Mouse (Mus musculus): ENCODE results near the gene Fdx1l.

The Fdx1l gene

DNA sequence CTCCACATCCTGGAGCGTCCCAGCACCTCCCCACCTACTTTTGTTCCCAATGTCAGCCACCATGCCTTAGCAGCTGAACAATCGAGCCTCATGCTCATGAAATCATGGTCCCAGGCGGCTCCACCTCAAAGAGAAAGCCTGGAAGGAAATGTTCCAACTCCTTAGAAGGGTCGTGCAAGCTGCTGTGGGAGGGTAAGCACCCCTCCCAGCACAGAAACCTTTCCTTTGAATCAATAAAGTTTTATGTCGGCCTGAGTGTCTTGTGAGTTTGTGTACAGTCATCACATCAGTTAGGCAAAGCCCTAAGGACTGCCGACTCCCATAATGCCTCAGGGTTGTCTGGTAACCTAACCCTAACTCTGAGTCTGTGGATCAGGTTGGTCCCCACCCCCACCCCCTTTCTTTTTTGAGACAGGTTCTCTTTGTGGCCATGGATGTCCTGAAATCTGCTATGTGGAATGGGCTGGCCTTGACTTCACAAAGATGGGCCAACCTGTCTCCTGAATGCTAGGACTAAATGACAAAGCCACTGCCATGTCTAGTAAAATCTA is 44.8 kb downstream of the Fdx1l start:
- 81% methylated on average over 6 of the region's 6 CpGs for WGBS

DNA sequence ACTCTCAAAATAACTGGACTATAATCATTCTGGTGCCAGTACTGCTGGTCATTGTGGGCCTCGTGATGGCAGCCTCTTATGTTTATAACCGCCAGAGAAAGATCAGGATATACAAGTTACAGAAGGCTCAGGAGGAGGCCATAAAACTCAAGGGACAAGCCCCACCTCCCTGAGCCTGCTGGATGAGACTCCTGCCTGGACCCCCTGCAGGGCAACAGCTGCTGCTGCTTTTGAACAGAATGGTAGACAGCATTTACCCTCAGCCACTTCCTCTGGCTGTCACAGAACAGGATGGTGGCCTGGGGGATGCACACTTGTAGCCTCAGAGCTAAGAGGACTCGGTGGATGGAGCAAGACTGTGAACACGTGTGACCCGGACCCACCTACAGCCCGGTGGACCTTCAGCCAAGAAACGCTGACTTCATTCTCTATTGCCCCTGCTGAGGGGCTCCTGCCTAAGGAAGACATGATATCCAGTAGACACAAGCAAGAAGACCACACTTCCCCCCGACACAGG is 45.6 kb downstream of the Fdx1l start:
- WGBS = 66% methylated on average over 8 of the region's 8 CpGs

DNA sequence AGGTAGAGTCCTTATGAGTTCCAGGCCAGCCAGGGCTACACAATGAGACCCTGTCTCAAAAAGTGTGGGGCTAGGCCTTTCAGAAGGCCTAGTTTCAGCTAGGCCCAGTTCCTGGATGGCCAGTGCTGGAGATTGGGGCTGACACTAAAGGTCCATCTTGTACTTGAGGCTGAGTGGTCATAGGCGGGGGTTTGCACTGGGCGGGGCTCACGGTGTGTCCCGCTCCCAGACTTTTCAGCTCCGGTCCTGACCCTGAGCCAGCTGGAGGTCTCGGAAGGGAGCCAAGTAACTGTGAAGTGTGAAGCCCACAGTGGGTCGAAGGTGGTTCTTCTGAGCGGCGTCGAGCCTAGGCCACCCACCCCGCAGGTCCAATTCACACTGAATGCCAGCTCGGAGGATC is 46.6 kb downstream of the Fdx1l start:
- 82% methylated on average over 12 of the region's 12 CpGs for WGBS

DNA sequence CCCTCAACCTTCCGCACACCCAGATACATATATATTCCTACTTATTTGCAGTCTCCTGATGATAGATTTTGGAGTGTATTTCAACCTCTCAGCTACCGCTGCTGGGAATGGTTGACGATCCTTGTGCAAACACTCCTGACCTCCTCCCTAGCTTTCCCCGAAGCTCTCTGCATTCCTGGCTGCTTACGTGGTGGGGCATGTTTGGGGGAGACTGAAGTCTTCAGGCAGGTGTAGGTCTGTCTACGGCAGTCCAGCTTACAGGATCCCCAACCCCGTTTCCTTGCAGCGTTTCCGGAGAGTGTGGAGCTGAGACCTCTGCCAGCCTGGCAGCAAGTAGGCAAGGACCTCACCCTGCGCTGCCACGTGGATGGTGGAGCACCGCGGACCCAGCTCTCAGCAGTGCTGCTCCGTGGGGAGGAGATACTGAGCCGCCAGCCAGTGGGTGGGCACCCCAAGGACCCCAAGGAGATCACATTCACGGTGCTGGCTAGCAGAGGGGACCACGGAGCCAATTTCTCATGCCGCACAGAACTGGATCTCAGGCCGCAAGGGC is 48.1 kb downstream of the Fdx1l start:
- WGBS = 82% methylated on average over 19 of the region's 19 CpGs

DNA sequence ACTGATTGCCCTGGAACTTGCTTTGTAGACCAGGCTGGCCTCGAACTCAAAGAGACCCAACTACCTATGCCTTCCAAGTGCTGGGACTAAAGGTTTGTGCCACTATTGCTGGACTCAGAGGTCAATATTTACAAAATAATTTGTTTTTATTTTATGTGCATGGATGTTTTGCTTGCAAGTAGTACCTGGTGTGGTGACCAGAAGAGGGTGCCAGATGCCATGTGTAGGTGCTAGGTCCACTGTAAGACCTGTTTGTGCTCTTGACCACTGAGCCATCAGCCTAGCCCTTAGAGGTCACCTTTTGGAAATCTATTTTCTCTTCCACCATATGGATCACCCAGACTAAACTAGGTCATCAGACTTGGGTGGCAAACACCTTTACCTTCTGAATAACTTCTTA is 50.7 kb downstream of the Fdx1l start:
- 85% methylated on average over 1 of the region's 1 CpGs for WGBS

DNA sequence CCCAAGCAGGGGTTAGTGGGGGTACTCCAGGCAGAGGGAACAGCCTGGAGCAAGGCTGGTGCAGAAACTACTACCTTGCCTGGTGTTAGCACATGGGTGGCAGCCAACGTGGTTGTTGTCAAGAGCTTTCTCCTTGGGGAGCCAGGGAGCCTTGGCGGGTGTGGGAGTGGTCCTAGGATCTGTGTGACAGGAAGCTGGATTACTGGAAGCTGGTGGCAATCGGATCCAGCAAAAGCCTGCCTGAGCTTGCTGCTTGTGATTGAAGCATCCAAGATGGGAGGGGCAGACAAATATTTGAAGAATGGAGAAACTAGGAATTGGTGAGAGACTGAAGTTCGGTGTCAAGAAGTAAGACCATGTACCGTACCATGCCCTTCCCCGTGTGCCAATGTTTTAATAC is 51.1 kb downstream of the Fdx1l start:
- 64% methylated on average over 6 of the region's 6 CpGs for WGBS

DNA sequence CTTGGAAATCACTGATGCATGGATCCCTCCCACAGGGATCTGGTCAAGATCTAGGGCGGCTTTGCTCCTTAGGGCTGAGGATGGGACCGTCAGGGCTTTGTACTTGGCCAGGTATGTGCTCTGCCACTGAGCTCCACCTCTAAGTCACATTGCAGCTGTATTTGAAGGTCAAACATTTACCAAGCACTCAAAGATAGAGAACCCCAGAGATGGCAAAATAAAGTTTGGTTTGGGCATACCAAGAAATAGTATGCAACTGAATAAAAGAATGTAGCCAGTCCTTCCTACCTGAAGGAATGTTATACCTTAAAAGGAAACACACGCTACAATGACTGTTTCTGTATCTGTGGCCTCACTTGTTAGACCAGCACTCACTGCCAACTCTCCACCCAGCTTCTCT is 52.1 kb downstream of the Fdx1l start:
- WGBS = 89% methylated on average over 3 of the region's 3 CpGs

DNA sequence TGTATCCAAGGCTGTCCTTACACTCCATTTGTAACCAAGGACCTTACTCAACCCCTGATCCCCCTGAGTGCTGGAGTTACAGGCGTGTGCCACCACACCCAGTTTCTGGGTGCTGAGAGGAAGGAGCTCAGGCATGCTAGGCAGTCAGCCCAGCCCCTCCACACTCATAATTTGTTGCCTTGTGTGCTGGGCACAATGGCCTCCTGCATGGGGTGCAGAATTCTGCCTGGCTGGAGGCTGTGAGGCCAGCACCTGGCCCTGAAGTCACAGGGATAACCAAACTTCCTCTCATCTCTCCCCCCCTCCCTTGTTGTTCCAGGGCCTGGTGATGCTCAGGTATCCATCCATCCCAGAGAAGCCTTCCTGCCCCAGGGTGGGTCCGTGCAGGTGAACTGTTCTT is 54.8 kb downstream of the Fdx1l start:
- 88% methylated on average over 2 of the region's 2 CpGs for WGBS

Data from cerebral cortex, adult 2 months (tissue).